Mouse (Mus musculus): ENCODE data around the gene Gm19426. TPM values are rescaled to one million over a fixed set of nuclear protein-coding genes. Genes with fewer than 3 reads are reported as not detected.

The Gm19426 gene
- total and polyA plus RNA-seq, 3 experiments, result not detected

GRCm38 (mm10) chr2:84773195-84773594 is 29.7 kb upstream of the Gm19426 start:
- H3K4me3 ChIP-seq (ENCODE audit: control insufficient read depth in 1 of 2, insufficient read depth in 1 of 2, low read depth in 2 of 2, low read length in 2 of 2), result no peak overlapping the region
- no peaks in the 10 kb centered on the region for H3K79me2 ChIP-seq (ENCODE audit: control insufficient read depth, insufficient read depth, low read length, poor library complexity)
- no peaks in the 10 kb centered on the region for H3K4me1 ChIP-seq (ENCODE audit: control insufficient read depth in 1 of 2, insufficient read depth in 2 of 2, low read length in 2 of 2)
- no peak overlapping the region for H3K9ac ChIP-seq (ENCODE audit: control insufficient read depth, low read depth, low read length, poor library complexity, severe bottlenecking)
- H3K27ac ChIP-seq (ENCODE audit: control insufficient read depth, low read depth, low read length), result no peak overlapping the region
- no peaks in the 10 kb centered on the region for H3K9me3 ChIP-seq (replicated peaks; ENCODE audit: insufficient read depth, low read length)
- H3K27me3 ChIP-seq (ENCODE audit: control insufficient read depth in 1 of 2, insufficient read depth in 2 of 2, low read length in 2 of 2), result peaks cover 18 to 37% of the 10 kb centered on the region in 2 experiments
- H3K36me3 ChIP-seq (ENCODE audit: control insufficient read depth in 1 of 2, insufficient read depth in 2 of 2, low read length in 2 of 2), result no peaks in the 10 kb centered on the region
- no peak for TF ChIP-seq RCOR1 (IDR thresholded peaks at IDR 0.05; ENCODE audit: low read depth, low read length)
- DNase-seq (ENCODE audit: low read depth, low spot score), result no peak

GRCm38 (mm10) chr2:84772454-84772853 is 29.0 kb upstream of the Gm19426 start:
- TF ChIP-seq ZKSCAN1 (IDR thresholded peaks at IDR 0.05; ENCODE audit: low read depth, low read length), result no peak
- no peak for TF ChIP-seq USF1 (IDR thresholded peaks at IDR 0.05; ENCODE audit: low read depth, low read length)
- TF ChIP-seq ELF1 (IDR thresholded peaks at IDR 0.05; ENCODE audit: low read depth, low read length), result no peak
- no peak for TF ChIP-seq CHD2 (IDR thresholded peaks at IDR 0.05; ENCODE audit: low read length)
- no peak for TF ChIP-seq ZC3H11A (IDR thresholded peaks at IDR 0.05; ENCODE audit: low read depth, low read length)
- no peak for TF ChIP-seq JUND (IDR thresholded peaks at IDR 0.05; ENCODE audit: low read depth, low read length)
- no peak for TF ChIP-seq SMC3 (IDR thresholded peaks at IDR 0.05; ENCODE audit: low read depth, low read length)
- no peak for TF ChIP-seq E2F4 (IDR thresholded peaks at IDR 0.05; ENCODE audit: borderline replicate concordance, low read depth, low read length)
- no peak for TF ChIP-seq POLR2A (IDR thresholded peaks at IDR 0.05; ENCODE audit: control insufficient read depth in 1 of 2, insufficient read depth in 1 of 2, low read depth in 1 of 2, low read length in 2 of 2, poor library complexity in 1 of 2)
- no peak for TF ChIP-seq MYC (IDR thresholded peaks at IDR 0.05; ENCODE audit: low read depth, low read length)
- no peak for TF ChIP-seq CTCF (IDR thresholded peaks at IDR 0.05 in 2 of 3, conservative IDR thresholded peaks at IDR 0.05 in 1 of 3; ENCODE audit: control insufficient read depth in 1 of 3, insufficient read depth in 1 of 3, low read depth in 2 of 3, low read length in 3 of 3, poor library complexity in 1 of 3, severe bottlenecking in 1 of 3)
- TF ChIP-seq MYB (IDR thresholded peaks at IDR 0.05; ENCODE audit: low read depth, low read length), result no peak
- no peak for TF ChIP-seq TCF12 (IDR thresholded peaks at IDR 0.05; ENCODE audit: low read depth, low read length)
- no peak for TF ChIP-seq SIN3A (IDR thresholded peaks at IDR 0.05; ENCODE audit: low read length)
- TF ChIP-seq POLR2AphosphoS5 (IDR thresholded peaks at IDR 0.05; ENCODE audit: borderline replicate concordance, low read depth, low read length), result no peak
- no peak for TF ChIP-seq ZMIZ1 (IDR thresholded peaks at IDR 0.05; ENCODE audit: low read depth, low read length)
- TF ChIP-seq USF2 (IDR thresholded peaks at IDR 0.05; ENCODE audit: borderline replicate concordance in 1 of 2, insufficient read depth in 1 of 2, low read depth in 1 of 2, low read length in 2 of 2), result no peak
- TF ChIP-seq MXI1 (IDR thresholded peaks at IDR 0.05; ENCODE audit: low read depth, low read length), result no peak
- no peak for TF ChIP-seq EP300 (IDR thresholded peaks at IDR 0.05; ENCODE audit: low read depth in 1 of 2, low read length in 2 of 2)
- no peak for TF ChIP-seq UBTF (IDR thresholded peaks at IDR 0.05; ENCODE audit: borderline replicate concordance, insufficient read depth, low read depth, low read length)
- Histone ChIP-seq H3K9me3 (replicated peaks; ENCODE audit: insufficient read depth, low read length) (no peaks in the 10 kb centered on the region), H3K27ac (ENCODE audit: control insufficient read depth, low read depth, low read length) (no peak overlapping the region), H3K79me2 (ENCODE audit: control insufficient read depth, insufficient read depth, low read length, poor library complexity) (no peaks in the 10 kb centered on the region), H3K4me3 (ENCODE audit: control insufficient read depth in 1 of 2, insufficient read depth in 1 of 2, low read depth in 2 of 2, low read length in 2 of 2) (no peak overlapping the region), H3K27me3 (ENCODE audit: control insufficient read depth in 1 of 2, insufficient read depth in 2 of 2, low read length in 2 of 2) (peaks cover 15 to 37% of the 10 kb centered on the region in 2 experiments), H3K4me1 (ENCODE audit: control insufficient read depth in 1 of 2, insufficient read depth in 2 of 2, low read length in 2 of 2) (no peaks in the 10 kb centered on the region), H3K9ac (ENCODE audit: control insufficient read depth, low read depth, low read length, poor library complexity, severe bottlenecking) (no peak overlapping the region), H3K36me3 (ENCODE audit: control insufficient read depth in 1 of 2, insufficient read depth in 2 of 2, low read length in 2 of 2) (no peaks in the 10 kb centered on the region)
- no peak for DNase-seq (ENCODE audit: low read depth, low spot score)
